Mouse (Mus musculus): ENCODE measurements around the gene Acin1.

DNA sequence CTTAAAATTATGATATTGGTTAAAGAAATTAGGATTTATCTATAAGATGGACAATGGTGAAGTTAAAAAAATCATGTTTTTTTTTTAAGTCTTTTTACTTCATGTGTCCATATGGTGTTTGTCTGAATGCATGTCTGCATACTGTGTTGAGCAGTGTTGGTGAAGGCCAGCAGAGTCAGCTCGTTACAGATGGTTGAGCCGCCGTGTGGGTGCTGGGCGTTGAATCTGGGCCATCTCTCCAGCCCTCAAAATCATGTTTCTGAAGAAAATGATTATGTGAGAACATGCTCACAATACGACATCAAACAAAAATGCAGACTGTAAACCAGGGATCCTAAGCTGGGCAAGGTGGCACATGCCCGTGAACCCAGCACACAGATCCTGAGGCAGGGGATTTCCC, 43.6 kb upstream of the Acin1 start:
- TF ChIP-seq CTCF (IDR thresholded peaks at IDR 0.05; ENCODE audit: low read depth, low read length) (no peak), POLR2A (IDR thresholded peaks at IDR 0.05; ENCODE audit: extremely low read depth, insufficient read depth, low read length) (no peak)
